Comparison of ENCODE assay signal across 12 mouse cellular contexts in genomic region chrX:74124975-74125374, GRCm38 (mm10). TPM values are rescaled to one million over a fixed set of nuclear protein-coding genes. Genes with fewer than 3 reads are reported as not detected.
DNase-seq lines count a peak whose midpoint lies in the region; ATAC-seq and TF ChIP-seq lines count a peak whose summit lies in the region.
"Had no signal": no experiment of that assay in that cellular context is flagged by ENCODE, and none has a peak within 500 bp of the region (broad histone marks: within the 10 kb centered on the region; RNA-seq: fewer than 3 reads in every experiment).

No protein-coding gene starts in this region.

- intact Hi-C loops in gastrocnemius, postnatal 14 days (cut with DNase I; ENCODE audit: low total_unique reads): no loop called here

- no peak for TF ChIP-seq EP300 in MEL (IDR thresholded peaks at IDR 0.05; ENCODE audit: low read depth in 1 of 2, low read length in 2 of 2)
- TF ChIP-seq EP300 in stomach, postnatal 0 days (optimal IDR thresholded peaks at IDR 0.05): no peak

- H3K4me1 ChIP-seq in MEL (ENCODE audit: control insufficient read depth in 1 of 2, insufficient read depth in 2 of 2, low read length in 2 of 2): no peaks in the 10 kb centered on the region
- H3K4me1 ChIP-seq in stomach, postnatal 0 days (replicated peaks; ENCODE audit: control insufficient read depth, insufficient read depth): no peaks in the 10 kb centered on the region
- H3K4me1 ChIP-seq: liver, embryonic 15.5 days had no signal

- H3K27ac ChIP-seq in layer of hippocampus, adult 2 months: no peak overlapping the region
- no peak overlapping the region for H3K27ac ChIP-seq in MEL (ENCODE audit: control insufficient read depth, low read depth, low read length)
- H3K27ac ChIP-seq in stomach, postnatal 0 days (replicated peaks): no peak overlapping the region
- H3K27ac ChIP-seq: liver, embryonic 15.5 days had no signal

- no peaks in the 10 kb centered on the region for H3K9me3 ChIP-seq in MEL (replicated peaks; ENCODE audit: insufficient read depth, low read length)
- H3K9me3 ChIP-seq in stomach, postnatal 0 days (ENCODE audit: control insufficient read depth, low read length): no peaks in the 10 kb centered on the region
- H3K9me3 ChIP-seq: liver, embryonic 15.5 days had no signal

- H3K4me2 ChIP-seq in stomach, postnatal 0 days (replicated peaks; ENCODE audit: low read depth): no peak overlapping the region
- H3K4me2 ChIP-seq: liver, embryonic 15.5 days had no signal

- H3K36me3 ChIP-seq in MEL (ENCODE audit: control insufficient read depth in 1 of 2, insufficient read depth in 2 of 2, low read length in 2 of 2): no peaks in the 10 kb centered on the region
- no peaks in the 10 kb centered on the region for H3K36me3 ChIP-seq in stomach, postnatal 0 days (ENCODE audit: control insufficient read depth, insufficient read depth, low read length)
- H3K36me3 ChIP-seq: liver, embryonic 15.5 days had no signal

- peak; percentile 52 for TF ChIP-seq RAD21 in MEL (IDR thresholded peaks at IDR 0.05; ENCODE audit: low read depth, low read length)

- H3K79me2 ChIP-seq in MEL (ENCODE audit: control insufficient read depth, insufficient read depth, low read length, poor library complexity): no peaks in the 10 kb centered on the region

- no peak for DNase-seq in layer of hippocampus, adult 2 months (ENCODE audit: low spot score in 2 of 2)
- DNase-seq in layer of hippocampus, postnatal 36 days: no peak
- DNase-seq in MEL (ENCODE audit: low read depth, low spot score): peak; percentile 61
- peak; percentile 61 for DNase-seq in induced T-regulatory cell, adult 2 months (ENCODE audit: low read depth)
- no peak for DNase-seq in stomach, postnatal 0 days (ENCODE audit: low spot score)
- no peak for DNase-seq in left cerebral cortex, adult 8-10 months (ENCODE audit: low spot score in 2 of 2)
- DNase-seq in yolk sac, embryonic 10.5 days (ENCODE audit: low spot score): no peak
- no peak for DNase-seq in gastrocnemius, postnatal 14 days

- no peaks in the 10 kb centered on the region; a peak in 1 of 4 replicates for H3K27me3 ChIP-seq in MEL (ENCODE audit: control insufficient read depth in 1 of 2, insufficient read depth in 2 of 2, low read length in 2 of 2)
- no peaks in the 10 kb centered on the region for H3K27me3 ChIP-seq in stomach, postnatal 0 days (ENCODE audit: control insufficient read depth, insufficient read depth, low read length)
- H3K27me3 ChIP-seq: liver, embryonic 15.5 days had no signal

- ATAC-seq in stomach, postnatal 0 days (ENCODE audit: low FRiP score, low TSS enrichment): no peak

- no peak overlapping the region for H3K4me3 ChIP-seq in layer of hippocampus, adult 2 months
- H3K4me3 ChIP-seq in MEL (ENCODE audit: control insufficient read depth in 1 of 2, insufficient read depth in 1 of 2, low read depth in 2 of 2, low read length in 2 of 2): no peak overlapping the region
- H3K4me3 ChIP-seq in stomach, postnatal 0 days (ENCODE audit: low read depth, low read length): no peak overlapping the region
- H3K4me3 ChIP-seq: liver, embryonic 15.5 days had no signal

- no peak overlapping the region for H3K9ac ChIP-seq in MEL (ENCODE audit: control insufficient read depth, low read depth, low read length, poor library complexity, severe bottlenecking)
- no peak overlapping the region for H3K9ac ChIP-seq in stomach, postnatal 0 days (ENCODE audit: low read length)
- H3K9ac ChIP-seq: liver, embryonic 15.5 days had no signal

- peak; percentile 44 for TF ChIP-seq CTCF in layer of hippocampus, adult 2 months (conservative IDR thresholded peaks at IDR 0.05)
- peak; percentile 35 to 58 (median 52) for TF ChIP-seq CTCF in MEL (IDR thresholded peaks at IDR 0.05 in 2 of 3, conservative IDR thresholded peaks at IDR 0.05 in 1 of 3; ENCODE audit: control insufficient read depth in 1 of 3, insufficient read depth in 1 of 3, low read depth in 2 of 3, low read length in 3 of 3, poor library complexity in 1 of 3, severe bottlenecking in 1 of 3)
- peak; percentile 47 for TF ChIP-seq CTCF in stomach, postnatal 0 days (IDR thresholded peaks at IDR 0.05; ENCODE audit: low read depth)

- TF ChIP-seq POLR2A in MEL (IDR thresholded peaks at IDR 0.05; ENCODE audit: control insufficient read depth in 1 of 2, insufficient read depth in 1 of 2, low read depth in 1 of 2, low read length in 2 of 2, poor library complexity in 1 of 2): no peak

- 56% methylated on average over 2 of the region's 2 CpGs for WGBS in stomach, postnatal 0 days

TF ChIP-seq in MEL, 35 proteins besides CTCF, POLR2A, EP300 and RAD21:
- TF ChIP-seq TBP (IDR thresholded peaks at IDR 0.05; ENCODE audit: low read depth, low read length) (no peak), JUND (IDR thresholded peaks at IDR 0.05; ENCODE audit: low read depth, low read length) (no peak), SMC3 (IDR thresholded peaks at IDR 0.05; ENCODE audit: low read depth, low read length) (peak; percentile 55), HCFC1 (IDR thresholded peaks at IDR 0.05; ENCODE audit: low read depth, low read length) (no peak), TAL1 (IDR thresholded peaks at IDR 0.05; ENCODE audit: low read length) (no peak), MEF2A (IDR thresholded peaks at IDR 0.05; ENCODE audit: extremely low read depth, insufficient replicate concordance, low read depth, low read length, poor library complexity, severe bottlenecking) (no peak), SIN3A (IDR thresholded peaks at IDR 0.05; ENCODE audit: low read length) (no peak), ZC3H11A (IDR thresholded peaks at IDR 0.05; ENCODE audit: low read depth, low read length) (peak; percentile 50), CHD2 (IDR thresholded peaks at IDR 0.05; ENCODE audit: low read length) (no peak), MAX (IDR thresholded peaks at IDR 0.05; ENCODE audit: low read length) (no peak), TCF12 (IDR thresholded peaks at IDR 0.05; ENCODE audit: low read depth, low read length) (no peak)

RNA-seq across cellular contexts. Expression of gene Opn1mw, which starts 2.3 kb away (rescaled TPM):
- total RNA-seq in layer of hippocampus, adult 2 months (2021): 1 to 10 TPM in 1 of 2 experiments, not detected in 1; 1.1 TPM
- total RNA-seq in layer of hippocampus, postnatal 36 days (2021): 1 to 10 TPM; 1.1 TPM
- total RNA-seq in MEL (2012; rRNA removed): not detected in 2 replicates
- polyA plus RNA-seq in MEL (2012; ENCODE audit: insufficient read depth in 1 of 2, insufficient read length in 2 of 2, low read depth in 1 of 2, low replicate concordance in 2 of 2, missing spikeins in 1 of 2): not detected
- polyA plus RNA-seq in stomach, postnatal 0 days (2015; fragmentation: Nextera tagmentation; extraction: Ambion mirVana): not detected in 2 replicates
- total RNA-seq in left cerebral cortex, adult 8-10 months (2022): 1 to 10 TPM in 1 of 4 experiments, under 1 TPM in 1, not detected in 2; 0.59 to 2.5 TPM
- total RNA-seq in gastrocnemius, postnatal 14 days (2021): not detected
- total RNA-seq: heart, postnatal 25 days had no signal
- polyA plus RNA-seq: liver, embryonic 15.5 days; neural tube, embryonic 11.5 days; stomach, embryonic 14.5 days had no signal

RNA-seq across cellular contexts. Expression of gene Mecp2, which starts 10.2 kb away (rescaled TPM):
- total RNA-seq in layer of hippocampus, adult 2 months (2021): 10 to 100 TPM; 90.6 to 94.2 TPM
- 10 to 100 TPM; 88.1 to 92.4 TPM for total RNA-seq in layer of hippocampus, postnatal 36 days (2021)
- total RNA-seq in MEL (2012; rRNA removed): 12.5 and 16.2 TPM in 2 replicates
- polyA plus RNA-seq in MEL (2012; ENCODE audit: insufficient read depth in 1 of 2, insufficient read length in 2 of 2, low read depth in 1 of 2, low replicate concordance in 2 of 2, missing spikeins in 1 of 2): 10 to 100 TPM in 1 of 2 experiments, not detected in 1; 20.7 TPM
- polyA plus RNA-seq in stomach, postnatal 0 days (2015; fragmentation: Nextera tagmentation; extraction: Ambion mirVana): 6.8 and 6.9 TPM in 2 replicates
- 10 to 100 TPM; 87.7 to 95.0 (median 90.3) TPM for total RNA-seq in left cerebral cortex, adult 8-10 months (2022)
- total RNA-seq in gastrocnemius, postnatal 14 days (2021): 10 to 100 TPM; 25.6 to 30.4 TPM

RNA-seq across cellular contexts. Expression of gene Tex28, which starts 42.7 kb away (rescaled TPM):
- not detected for total RNA-seq in layer of hippocampus, adult 2 months (2021)
- total RNA-seq in layer of hippocampus, postnatal 36 days (2021): not detected
- total RNA-seq in MEL (2012; rRNA removed): not detected in 2 replicates
- polyA plus RNA-seq in MEL (2012; ENCODE audit: insufficient read depth in 1 of 2, insufficient read length in 2 of 2, low read depth in 1 of 2, low replicate concordance in 2 of 2, missing spikeins in 1 of 2): not detected
- not detected in 2 replicates for polyA plus RNA-seq in stomach, postnatal 0 days (2015; fragmentation: Nextera tagmentation; extraction: Ambion mirVana)
- not detected for total RNA-seq in left cerebral cortex, adult 8-10 months (2022)
- total RNA-seq in gastrocnemius, postnatal 14 days (2021): not detected
- total RNA-seq: heart, postnatal 25 days had no signal
- polyA plus RNA-seq: liver, embryonic 15.5 days; neural tube, embryonic 11.5 days; stomach, embryonic 14.5 days had no signal

RNA-seq across cellular contexts. Expression of gene Tktl1, which starts 52.1 kb away (rescaled TPM):
- under 1 TPM in 1 of 2 experiments, not detected in 1; 0.17 TPM for total RNA-seq in layer of hippocampus, adult 2 months (2021)
- total RNA-seq in layer of hippocampus, postnatal 36 days (2021): not detected
- not detected in 2 replicates for total RNA-seq in MEL (2012; rRNA removed)
- under 1 TPM in 1 of 2 experiments, not detected in 1; 0.04 TPM for polyA plus RNA-seq in MEL (2012; ENCODE audit: insufficient read depth in 1 of 2, insufficient read length in 2 of 2, low read depth in 1 of 2, low replicate concordance in 2 of 2, missing spikeins in 1 of 2)
- 0.08 and 0.13 TPM in 2 replicates for polyA plus RNA-seq in stomach, postnatal 0 days (2015; fragmentation: Nextera tagmentation; extraction: Ambion mirVana)
- not detected for total RNA-seq in left cerebral cortex, adult 8-10 months (2022)
- not detected for total RNA-seq in gastrocnemius, postnatal 14 days (2021)
- total RNA-seq: heart, postnatal 25 days had no signal
- polyA plus RNA-seq: liver, embryonic 15.5 days; neural tube, embryonic 11.5 days; stomach, embryonic 14.5 days had no signal

Comparison
In these comparisons a context has a peak if more than half of its experiments do, and no peak if none do; other contexts are left out.
1. DNase-seq: peak in MEL (single experiment) and induced T-regulatory cell, adult 2 months (single experiment); none in layer of hippocampus, adult 2 months (0 of 2), layer of hippocampus, postnatal 36 days (0 of 2), stomach, postnatal 0 days (single experiment), left cerebral cortex, adult 8-10 months (0 of 2), yolk sac, embryonic 10.5 days (single experiment) and gastrocnemius, postnatal 14 days (single experiment).
2. Peak in every context shown above with its lines, with median percentiles within 50 percentile points of each other: CTCF ChIP-seq.